Mouse (Mus musculus) Muller cell, postnatal 12 days (primary cell): ENCODE measurements around the gene Tlr9.

Source experiments
- DNase-seq: peaks from one replicate; pipeline ENCODE4 v3.0.0-alpha.2; 2015; ENCODE audit errors: inconsistent ontology term

Gene Tlr9

DNA sequence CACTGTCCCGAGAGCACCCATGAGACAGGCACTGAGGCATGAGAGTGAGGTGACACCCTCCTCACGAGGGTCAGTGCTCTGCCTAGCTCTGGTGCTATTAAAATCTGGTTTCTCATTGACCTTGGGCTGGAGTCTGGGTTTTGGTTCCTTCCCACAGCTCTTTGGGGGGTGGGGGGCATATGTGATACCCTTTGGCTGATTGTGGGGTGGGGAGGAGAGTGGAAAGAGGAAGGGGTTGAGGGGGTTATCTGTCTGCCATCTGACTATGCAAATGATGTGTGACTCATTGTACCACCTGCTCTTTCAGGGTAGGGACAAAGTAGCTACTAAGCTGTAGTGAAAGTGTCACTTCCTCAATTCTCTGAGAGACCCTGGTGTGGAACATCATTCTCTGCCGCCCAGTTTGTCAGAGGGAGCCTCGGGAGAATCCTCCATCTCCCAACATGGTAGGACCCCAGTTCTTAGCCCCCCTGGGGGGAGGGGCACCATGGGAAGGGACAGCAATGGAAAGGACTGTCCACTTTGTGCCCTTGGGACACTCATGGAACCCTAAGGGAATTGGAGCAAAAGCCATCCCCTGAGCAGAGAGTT lies at the start of gene Tlr9:
Tlr9 (plus strand) TSS at position 338 of the 591 bp plus-strand sequence.
- DNase-seq, result no peak

DNA sequence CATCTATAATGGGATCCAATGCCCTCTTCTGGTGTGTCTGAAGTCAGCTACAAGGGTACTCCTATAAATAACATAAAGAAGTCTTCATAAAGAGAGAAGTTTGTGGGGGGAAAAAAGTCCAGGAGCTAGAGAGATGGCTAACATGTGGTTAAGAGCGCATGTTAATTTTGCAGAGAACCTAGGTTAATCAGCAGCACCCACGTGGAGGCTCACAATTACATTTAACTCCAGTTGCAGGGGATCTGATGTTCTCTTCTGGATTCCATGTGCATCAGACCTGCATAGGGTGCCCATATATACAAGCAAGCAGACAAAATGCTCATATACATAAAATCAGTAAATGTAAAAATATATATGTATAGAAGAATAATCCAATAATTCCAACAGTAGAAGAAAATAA lies 49.0 kb upstream of the Tlr9 start:
- DNase-seq, result no peak

GRCm38 (mm10) chr9:106175552-106176200 lies 46.7 kb upstream of the Tlr9 start:
- DNase-seq, result no peak

DNA sequence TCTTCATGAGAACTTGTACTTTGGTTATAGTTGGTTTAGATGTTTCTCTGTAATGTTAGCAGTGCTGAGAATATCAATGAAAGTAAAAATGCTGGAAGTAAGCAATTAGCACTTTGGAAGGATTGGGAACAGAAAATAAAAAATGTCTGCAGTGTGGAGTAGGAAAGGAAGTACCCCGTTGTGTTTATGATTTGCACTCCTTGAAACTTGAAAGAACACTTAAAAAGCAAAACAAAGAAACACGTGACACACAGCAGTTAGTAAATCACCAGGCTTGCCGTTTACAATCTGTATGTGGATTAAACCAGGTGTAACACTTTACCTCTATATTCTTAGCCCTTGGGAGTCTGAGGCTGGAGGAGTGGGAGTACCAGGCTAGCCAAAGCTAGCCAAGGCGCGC lies 45.6 kb upstream of the Tlr9 start:
- DNase-seq, result no peak

DNA sequence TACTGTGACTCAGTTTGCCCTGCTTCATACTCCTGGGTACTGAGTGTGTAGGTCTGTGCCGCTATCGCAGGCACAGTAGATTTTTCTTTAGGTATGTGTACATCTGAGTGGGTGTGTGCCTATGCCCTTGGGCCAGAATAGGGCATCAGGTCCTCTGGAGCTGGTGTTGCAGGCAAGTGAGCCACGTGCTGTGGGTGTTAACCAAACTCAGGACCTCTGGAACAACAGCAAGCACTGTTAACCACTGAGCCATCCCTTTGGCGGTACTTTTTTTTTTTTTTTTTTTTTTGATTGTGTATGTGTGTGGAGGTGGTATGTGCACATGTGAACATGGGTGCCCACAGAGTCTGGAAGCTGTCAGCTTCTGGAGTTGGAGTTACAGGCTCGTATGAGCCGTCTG lies 44.6 kb upstream of the Tlr9 start:
- DNase-seq, result no peak

DNA sequence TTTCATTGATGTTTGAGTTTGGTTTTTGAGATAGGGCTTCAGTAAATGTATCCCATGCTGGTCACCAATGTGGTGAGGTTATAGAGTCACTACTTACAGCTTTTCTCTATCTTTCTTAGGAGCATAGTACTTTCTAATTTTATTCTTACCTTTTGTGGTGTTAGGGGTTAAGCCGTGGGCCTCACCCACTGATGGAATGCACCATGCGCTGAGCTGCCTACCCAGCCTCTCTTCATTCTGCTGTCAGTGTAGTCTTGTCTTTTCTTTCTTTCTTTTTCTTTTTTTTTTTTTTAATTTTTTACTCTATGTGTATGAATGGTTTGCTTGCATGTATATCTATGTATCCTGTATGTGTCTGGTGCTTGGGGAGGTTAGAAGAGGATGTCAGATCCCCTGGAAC lies 42.9 kb upstream of the Tlr9 start:
- no peak for DNase-seq

DNA sequence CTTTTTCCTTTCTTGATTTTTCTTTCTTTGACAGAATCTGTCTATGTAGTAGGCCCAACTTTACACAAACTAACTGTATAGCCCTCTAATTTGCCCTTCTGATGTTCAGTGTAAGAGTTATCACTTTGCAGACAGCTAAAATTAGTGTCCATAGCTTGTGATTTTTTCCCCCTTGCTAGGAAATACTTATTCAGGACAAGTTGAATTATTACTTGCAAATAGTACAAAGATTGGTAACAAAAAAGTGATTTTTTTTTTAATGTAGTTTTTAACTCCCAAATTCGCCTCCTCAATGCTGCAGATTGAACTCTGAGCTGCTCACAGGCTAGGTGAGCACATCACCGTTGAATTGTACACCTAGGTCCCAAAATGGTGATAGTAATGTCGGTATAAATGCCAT lies 42.4 kb upstream of the Tlr9 start:
- no peak for DNase-seq

- DNase-seq, result no peak
These were observed 40.3 kb upstream of the Tlr9 start for GRCm38 (mm10) chr9:106182146-106182545.

GRCm38 (mm10) chr9:106183996-106184395 lies 38.4 kb upstream of the Tlr9 start:
- DNase-seq, result no peak

GRCm38 (mm10) chr9:106191355-106191754 lies 31.0 kb upstream of the Tlr9 start:
- DNase-seq, result no peak

DNA sequence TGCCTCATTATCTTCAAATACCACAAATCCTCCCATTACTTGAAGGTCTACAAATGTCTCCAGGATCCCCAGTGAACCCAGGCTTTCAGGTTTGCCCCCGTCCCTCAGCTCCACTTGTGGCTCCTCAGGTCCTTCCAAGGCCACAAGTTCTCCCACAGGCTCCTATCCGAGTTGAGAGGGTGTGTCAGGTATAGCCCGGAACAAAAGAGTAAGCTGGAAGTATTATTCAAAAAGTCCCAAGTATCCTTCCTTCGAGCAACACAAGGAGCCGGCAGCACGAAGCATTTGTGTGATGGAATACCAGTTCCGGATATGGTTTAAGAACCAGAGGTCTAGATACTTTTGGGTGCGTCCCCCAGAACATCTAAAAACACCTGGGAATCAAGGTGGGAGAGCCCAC lies 30.4 kb upstream of the Tlr9 start:
- no peak for DNase-seq

GRCm38 (mm10) chr9:106192998-106193397 lies 29.4 kb upstream of the Tlr9 start:
- no peak for DNase-seq

GRCm38 (mm10) chr9:106193930-106194807 lies 28.2 kb upstream of the Tlr9 start:
- no peak for DNase-seq

DNA sequence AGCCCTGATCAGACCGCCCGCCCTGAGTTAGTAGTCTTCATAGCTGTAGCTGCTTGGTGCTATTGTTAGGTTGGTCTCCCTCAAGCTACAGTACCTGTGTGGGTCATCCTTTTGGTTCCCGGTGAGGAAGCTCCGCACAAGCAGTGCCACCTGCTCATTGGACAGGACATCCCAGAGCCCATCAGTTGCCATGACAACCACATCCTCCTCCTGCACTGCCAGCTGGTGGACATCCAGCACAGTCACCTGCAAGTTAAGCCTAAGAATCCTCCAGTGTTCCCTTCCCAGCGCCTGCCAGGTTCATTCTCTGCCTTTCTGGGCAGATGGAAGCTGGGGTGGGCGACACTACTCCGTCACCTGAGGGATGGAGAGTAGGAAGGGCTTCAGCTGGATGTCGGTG lies 26.7 kb upstream of the Tlr9 start:
- DNase-seq, result no peak

DNA sequence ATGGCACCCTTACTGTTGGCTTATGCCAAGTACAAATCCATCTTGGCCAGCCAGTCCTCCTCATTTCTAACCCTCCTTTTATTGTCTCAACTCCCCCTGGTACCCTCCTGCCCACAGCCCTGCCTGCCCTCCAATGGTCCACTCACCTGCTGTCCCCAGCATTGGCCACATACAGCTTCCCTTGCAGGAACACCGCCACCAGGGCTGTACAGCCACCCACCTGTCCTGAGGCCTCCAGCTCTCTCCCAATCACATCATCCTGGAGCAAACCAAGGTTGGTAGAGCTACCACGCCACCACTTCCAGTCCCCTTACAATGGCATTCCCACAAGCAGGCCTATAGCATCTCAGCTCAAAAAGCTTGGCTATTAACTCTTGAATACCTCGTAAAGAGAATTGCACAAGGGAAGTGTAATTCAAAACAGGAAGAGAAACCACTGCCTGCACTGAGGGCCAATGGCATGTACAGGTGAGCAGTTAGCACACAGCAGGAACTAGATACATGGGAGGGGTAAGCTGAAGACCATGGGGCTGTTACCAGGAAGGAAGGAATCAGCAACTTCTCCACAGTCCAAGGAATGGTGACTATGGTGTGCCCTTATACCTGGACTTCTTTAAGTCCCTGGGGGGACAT lies 25.2 kb upstream of the Tlr9 start:
- DNase-seq, result no peak

DNA sequence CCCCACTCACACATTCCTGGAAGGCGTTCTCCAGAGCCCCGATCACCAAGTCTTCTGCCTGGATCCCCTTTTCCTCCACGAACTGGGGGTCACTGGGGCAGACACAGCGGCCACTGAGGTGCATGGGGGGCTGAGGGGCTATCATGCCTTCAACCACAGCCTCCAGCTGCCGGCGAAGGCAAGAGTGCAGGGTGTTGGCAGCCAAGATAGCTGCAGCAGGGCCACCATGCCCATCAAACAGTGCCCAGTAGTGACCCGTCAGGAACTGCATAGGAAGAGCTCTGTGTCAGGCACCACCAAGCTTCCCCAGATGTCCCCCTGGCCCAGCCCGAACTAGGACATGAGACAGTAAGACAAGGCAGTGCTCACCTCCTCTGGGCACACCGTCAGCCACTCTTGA lies 24.7 kb upstream of the Tlr9 start:
- no peak for DNase-seq

DNA sequence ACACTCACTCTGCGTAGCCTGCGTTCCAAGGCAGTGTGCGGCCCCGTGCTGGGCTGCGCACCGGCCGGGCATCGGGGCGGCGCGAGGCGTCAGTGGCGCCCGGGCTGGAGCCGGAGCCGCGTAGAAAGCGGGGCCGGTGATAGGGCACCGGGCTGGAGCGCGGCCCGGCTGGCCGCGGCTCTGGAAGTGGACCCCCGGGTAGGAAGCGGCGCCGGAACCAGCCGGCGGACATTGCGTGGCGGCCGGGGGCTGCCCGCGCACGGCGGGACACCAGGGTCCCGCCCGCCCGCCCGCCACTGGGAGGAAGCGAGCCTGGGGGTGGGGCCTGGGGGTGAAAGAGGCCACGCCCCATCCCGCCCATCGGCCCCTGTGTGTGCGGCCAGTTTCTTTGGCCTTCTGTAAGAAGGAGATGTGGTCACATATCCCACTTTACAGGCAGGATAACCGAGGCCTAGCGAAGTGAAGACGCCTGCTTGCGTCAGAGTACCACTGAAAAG lies 23.4 kb upstream of the Tlr9 start:
- DNase-seq, result peak; percentile 83

GRCm38 (mm10) chr9:106199535-106200272 lies 22.7 kb upstream of the Tlr9 start, which contains the start of gene Ppm1m:
TSS of gene Ppm1m (minus strand) at chr9:106199746.
- no peak for DNase-seq

DNA sequence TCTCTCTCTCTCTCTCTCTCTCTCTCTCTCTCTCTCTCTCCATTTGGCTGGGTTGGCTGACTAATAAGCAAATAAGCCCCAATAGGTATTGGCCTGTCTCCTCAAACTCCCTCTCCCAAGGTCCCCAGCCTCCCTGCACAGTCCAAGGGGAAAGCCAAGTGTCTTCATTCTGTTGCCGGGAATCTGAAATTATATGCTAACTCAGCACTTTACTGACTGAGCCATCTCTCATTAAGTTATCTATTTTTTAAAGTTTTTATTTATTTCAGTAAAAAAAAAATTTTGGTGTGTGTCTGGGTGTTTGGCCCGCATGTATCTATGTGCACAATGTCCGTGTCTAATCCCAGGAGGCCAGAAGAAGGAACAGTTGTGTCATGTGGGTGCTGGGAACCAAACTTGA lies 20.5 kb upstream of the Tlr9 start:
- no peak for DNase-seq

DNA sequence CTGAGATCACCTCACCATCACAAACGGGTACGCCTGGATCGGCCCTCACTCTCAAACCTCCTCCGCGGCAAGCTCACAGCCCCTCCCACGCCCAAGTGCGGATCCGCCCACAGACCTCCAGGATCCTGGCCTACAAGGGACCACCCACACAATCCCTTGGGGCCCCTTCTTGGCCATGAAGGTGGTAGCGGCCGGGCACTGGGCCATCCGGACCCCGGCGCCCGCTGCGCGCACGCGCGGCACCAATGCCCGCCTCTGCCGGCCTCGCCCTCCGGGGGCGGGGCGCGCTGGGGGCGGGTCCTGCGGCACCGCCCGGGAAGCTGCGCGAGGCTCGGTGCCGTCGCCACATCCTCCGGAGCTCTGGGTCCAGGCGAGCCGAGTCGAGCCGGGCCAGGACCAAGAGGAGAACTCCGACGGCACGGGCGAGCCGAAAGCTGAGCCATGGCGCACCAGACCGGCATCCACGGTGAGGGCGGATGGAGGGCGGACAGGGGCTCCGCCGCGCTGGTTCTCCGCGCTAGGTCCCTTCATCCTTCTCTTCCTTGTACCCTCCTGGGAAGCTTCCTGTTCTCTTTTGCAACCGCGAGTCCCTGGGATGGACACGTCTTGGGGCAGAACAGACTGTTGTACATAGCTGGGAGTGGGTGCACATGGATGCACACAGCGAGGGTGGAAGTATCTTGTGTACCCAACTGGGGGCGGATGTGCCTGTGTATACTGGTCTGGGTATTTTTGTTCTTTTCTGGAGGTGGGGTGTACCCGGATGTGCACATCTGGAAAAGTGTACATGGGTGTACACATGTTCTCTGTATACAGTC lies 19.4 kb upstream of the Tlr9 start, which contains the start of gene Twf2:
Twf2 (plus strand) TSS at position 290 of the 818 bp plus-strand sequence.
- DNase-seq, result peak; percentile 96
